Mouse (Mus musculus) forebrain, embryonic 11.5 days (tissue): ENCODE data around the gene Dnmt1. TPM values are rescaled to one million over a fixed set of nuclear protein-coding genes. Genes with fewer than 3 reads are reported as not detected.

Experiments
- ATAC-seq: fragments of 200-750 bp; cut with Nextera tagmentation; replicated peaks from 2 replicates; pipeline ENCODE4 v1.8.0; 2017; ENCODE audit warnings: moderate TSS enrichment; ENCODE audit not compliant: low FRiP score
- DNase-seq: peaks from one replicate; pipeline ENCODE4 v3.0.0-alpha.2; 2017; ENCODE audit warnings: low spot score
- H3K27ac ChIP-seq: fragments of 300-500 bp; sonication (generic); 2 replicates; pipeline ENCODE4 v1.5.1; 2014; ENCODE audit warnings: low read depth, low read length
- H3K27me3 ChIP-seq: fragments of 300-500 bp; sonication (generic); 2 replicates; pipeline ENCODE4 v1.6.1; 2014; ENCODE audit warnings: mild to moderate bottlenecking, low read length, mixed read lengths; ENCODE audit not compliant: control insufficient read depth, insufficient read depth
- H3K36me3 ChIP-seq: fragments of 300-500 bp; sonication (generic); 2 replicates; pipeline ENCODE4 v1.6.1; 2014; ENCODE audit warnings: mild to moderate bottlenecking, low read length, moderate library complexity, mixed read lengths; ENCODE audit not compliant: control insufficient read depth, insufficient read depth
- H3K4me1 ChIP-seq: fragments of 300-500 bp; sonication (generic); replicated peaks from 2 replicates; pipeline ENCODE4 v1.6.1; 2014; ENCODE audit warnings: low read length, mixed read lengths; ENCODE audit not compliant: control insufficient read depth, insufficient read depth
- H3K4me2 ChIP-seq: fragments of 300-500 bp; sonication (generic); 2 replicates; pipeline ENCODE4 v1.6.1; 2014; ENCODE audit warnings: low read depth, mild to moderate bottlenecking, low read length, moderate library complexity, mixed read lengths; ENCODE audit not compliant: severe bottlenecking
- H3K4me3 ChIP-seq: fragments of 300-500 bp; sonication (generic); 2 replicates; pipeline ENCODE4 v1.5.1; 2014; ENCODE audit warnings: low read depth, low read length
- H3K9ac ChIP-seq: fragments of 300-500 bp; sonication (generic); 2 replicates; pipeline ENCODE4 v1.6.1; 2014; ENCODE audit warnings: low read length
- H3K9me3 ChIP-seq: fragments of 300-500 bp; sonication (generic); 2 replicates; pipeline ENCODE4 v1.6.1; 2016; ENCODE audit warnings: low read length, mixed read lengths; ENCODE audit not compliant: control insufficient read depth
- WGBS: fragments of 180-500 bp; shearing (Covaris S2); extraction: QIAGEN DNeasy Blood & Tissue Kit; methylation state at CpG from one replicate; pipeline ENCODE4 v1.1.7; 2014; 5-methylcytosine and 5-hydroxymethylcytosine counted together
- polyA plus RNA-seq: library from polyadenylated mRNA; unstranded; fragments of >200 nt; fragmentation: Nextera tagmentation; extraction: Ambion mirVana; gene quantifications from 2 replicates; pipeline ENCODE4 v1.2.1, GENCODE M21; 2014

Dnmt1 gene
- polyA plus RNA-seq, 1 experiment from 2014 or later = 94.8 TPM

- H3K4me3 ChIP-seq = no peak overlapping the region
- H3K27me3 ChIP-seq = no peaks in the 10 kb centered on the region
- H3K4me2 ChIP-seq = no peak overlapping the region
- H3K9ac ChIP-seq = no peak overlapping the region
- DNase-seq (no peak), ATAC-seq (no peak)
- H3K9me3 ChIP-seq = no peaks in the 10 kb centered on the region
- H3K4me1 ChIP-seq = peaks cover 12% of the 10 kb centered on the region; the same call in 1 of the 2 replicates
- 88% methylated on average over 15 of the region's 15 CpGs for WGBS
- no peak overlapping the region for H3K27ac ChIP-seq
- peaks cover 28% of the 10 kb centered on the region for H3K36me3 ChIP-seq
Observed at GRCm38 (mm10) chr9:20894629-20895028, 65.1 kb downstream of the Dnmt1 start.

- no peak overlapping the region for H3K4me2 ChIP-seq
- WGBS = 89% methylated on average over 13 of the region's 13 CpGs
- H3K27ac ChIP-seq = no peak overlapping the region
- no peaks in the 10 kb centered on the region for H3K27me3 ChIP-seq
- H3K36me3 ChIP-seq = peaks cover 28% of the 10 kb centered on the region
- DNase-seq (no peak), ATAC-seq (no peak)
- H3K9ac ChIP-seq = no peak overlapping the region
- H3K9me3 ChIP-seq = no peaks in the 10 kb centered on the region
- no peak overlapping the region for H3K4me3 ChIP-seq
- peaks cover 16% of the 10 kb centered on the region; the same call in 1 of the 2 replicates for H3K4me1 ChIP-seq
Observed at GRCm38 (mm10) chr9:20893590-20894343, 65.9 kb downstream of the Dnmt1 start.

GRCm38 (mm10) chr9:20893069-20893468 is 66.6 kb downstream of the Dnmt1 start:
- DNase-seq (no peak), ATAC-seq (no peak)
- peaks cover 17% of the 10 kb centered on the region; the same call in 1 of the 2 replicates for H3K4me1 ChIP-seq
- H3K9me3 ChIP-seq = no peaks in the 10 kb centered on the region
- no peak overlapping the region for H3K9ac ChIP-seq
- no peak overlapping the region for H3K27ac ChIP-seq
- no peak overlapping the region for H3K4me3 ChIP-seq
- WGBS = 73% methylated on average over 5 of the region's 5 CpGs
- no peaks in the 10 kb centered on the region for H3K27me3 ChIP-seq
- peaks cover 28% of the 10 kb centered on the region for H3K36me3 ChIP-seq
- no peak overlapping the region for H3K4me2 ChIP-seq

- no peak for DNase-seq
- Histone ChIP-seq H3K4me3 (no peak overlapping the region), H3K27ac (no peak overlapping the region), H3K9me3 (no peaks in the 10 kb centered on the region), H3K36me3 (peaks cover 28% of the 10 kb centered on the region), H3K4me2 (no peak overlapping the region), H3K9ac (no peak overlapping the region), H3K4me1 (peaks cover 10% of the 10 kb centered on the region; the same call in 1 of the 2 replicates), H3K27me3 (no peaks in the 10 kb centered on the region)
- WGBS = 85% methylated on average over 5 of the region's 5 CpGs
- no peak for ATAC-seq
Observed at GRCm38 (mm10) chr9:20892104-20892653, 67.5 kb downstream of the Dnmt1 start.

DNA sequence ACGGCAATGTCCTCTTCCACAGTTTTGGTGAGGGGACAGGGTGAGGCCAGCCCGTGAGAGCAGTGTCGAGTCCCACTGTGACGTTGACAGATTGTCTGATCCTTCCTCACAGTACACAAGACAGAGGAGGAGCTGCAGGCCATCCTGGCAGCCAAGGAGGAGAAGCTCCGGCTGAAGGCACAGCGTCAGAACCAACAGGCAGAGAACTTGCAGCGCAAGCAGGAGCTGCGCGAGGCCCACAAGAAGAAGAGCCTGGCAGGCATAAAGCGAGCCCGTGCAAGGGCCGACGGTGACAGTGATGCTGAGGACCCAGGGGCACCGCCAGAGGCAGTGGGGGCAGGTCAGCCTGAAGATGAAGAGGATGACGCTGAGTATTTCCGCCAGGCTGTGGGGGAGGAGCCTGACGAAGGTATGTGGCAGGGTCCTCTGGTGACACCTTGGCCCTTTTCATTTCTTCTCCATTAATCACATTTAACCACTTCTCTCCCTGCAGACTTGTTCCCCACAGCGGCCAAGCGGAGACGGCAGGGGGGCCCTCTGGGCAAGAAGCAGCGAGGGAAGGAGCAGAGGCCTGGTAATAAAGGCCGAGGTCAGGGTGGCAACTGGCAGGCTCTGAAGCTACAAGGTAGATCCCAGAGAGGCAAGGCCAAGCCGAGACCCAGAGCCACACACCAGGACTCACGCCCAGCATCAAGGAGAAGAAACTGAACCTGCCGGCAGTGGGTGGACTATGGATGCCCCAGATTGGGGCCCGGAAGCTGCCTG is 68.2 kb downstream of the Dnmt1 start:
- Histone ChIP-seq H3K9me3 (no peaks in the 10 kb centered on the region), H3K4me2 (no peak overlapping the region), H3K9ac (no peak overlapping the region), H3K4me3 (no peak overlapping the region), H3K36me3 (peaks cover 28% of the 10 kb centered on the region), H3K27me3 (no peaks in the 10 kb centered on the region), H3K4me1 (0 out of 2 replicates have a peak, but pooled peaks cover 5% of the 10 kb centered on the region), H3K27ac (no peak overlapping the region)
- ATAC-seq = no peak
- no peak for DNase-seq
- 87% methylated on average over 26 of the region's 26 CpGs for WGBS

- H3K36me3 ChIP-seq = peaks cover 23% of the 10 kb centered on the region
Observed at GRCm38 (mm10) chr9:20890411-20890810, 69.3 kb downstream of the Dnmt1 start.

GRCm38 (mm10) chr9:20889185-20890141 is 70.2 kb downstream of the Dnmt1 start:
- Histone ChIP-seq H3K27ac (no peak overlapping the region), H3K4me2 (peak overlapping the region; percentile 68), H3K4me1 (0 out of 2 replicates have a peak, but pooled peaks cover 5% of the 10 kb centered on the region), H3K9me3 (no peaks in the 10 kb centered on the region), H3K9ac (peak overlapping the region; percentile 24; the same call in 1 of the 2 replicates), H3K27me3 (no peaks in the 10 kb centered on the region), H3K36me3 (peaks cover 21% of the 10 kb centered on the region), H3K4me3 (peak overlapping the region; percentile 90; the same call in 1 of the 2 replicates)
- WGBS = 85% methylated on average over 29 of the region's 29 CpGs
- DNase-seq (no peak), ATAC-seq (no peak)

More at GRCm38 (mm10) chr9:20890411-20890810, 69.3 kb downstream of the Dnmt1 start:
- Histone ChIP-seq H3K4me3 (no peak overlapping the region), H3K27ac (no peak overlapping the region), H3K9ac (no peak overlapping the region), H3K4me2 (no peak overlapping the region), H3K27me3 (no peaks in the 10 kb centered on the region), H3K9me3 (no peaks in the 10 kb centered on the region), H3K4me1 (0 out of 2 replicates have a peak, but pooled peaks cover 5% of the 10 kb centered on the region)
- WGBS = 90% methylated on average over 5 of the region's 5 CpGs
- no peak for ATAC-seq
- no peak for DNase-seq

- H3K27me3 ChIP-seq = no peaks in the 10 kb centered on the region
- peak overlapping the region; percentile 90 for H3K4me3 ChIP-seq
- peak overlapping the region; percentile 68 for H3K4me2 ChIP-seq
- no peak overlapping the region for H3K27ac ChIP-seq
- WGBS = under 1% methylated on average over 27 of the region's 30 CpGs
- peak overlapping the region; percentile 91 for H3K9ac ChIP-seq
- ATAC-seq (peak; percentile 52), DNase-seq (no peak)
- H3K4me1 ChIP-seq = 0 out of 2 replicates have a peak, but pooled peaks cover 5% of the 10 kb centered on the region
- H3K9me3 ChIP-seq = no peaks in the 10 kb centered on the region
- H3K36me3 ChIP-seq = peaks cover 17% of the 10 kb centered on the region
Observed at GRCm38 (mm10) chr9:20888386-20888765, 71.3 kb downstream of the Dnmt1 start.
